Mouse (Mus musculus): ENCODE results near the gene 2700097O09Rik.
"Not testable (repeated sequence)": the region's sequence is repeated elsewhere in the genome, so short reads cannot be mapped to it uniquely, and the experiment has no call there.

GRCm38 (mm10) chr12:55079726-55080600 lies at the start of gene 2700097O09Rik, which contains the start of gene Srp54a:
- not testable (repeated sequence) for TF ChIP-seq CTCF (IDR thresholded peaks at IDR 0.05; ENCODE audit: extremely low read depth, insufficient read depth, low read length)
- peak; percentile 71; the same call in 1 of the 2 replicates for TF ChIP-seq POLR2A (IDR thresholded peaks at IDR 0.05; ENCODE audit: extremely low read depth, insufficient read depth, low read length)

All from cortical plate, adult 2 months (tissue).